Mouse (Mus musculus): ENCODE data around the gene Sun5. TPM values are rescaled to one million over a fixed set of nuclear protein-coding genes. Genes with fewer than 3 reads are reported as not detected.

Sun5 gene
- not detected in 2 replicates for polyA plus RNA-seq (2016; fragmentation: Nextera tagmentation; extraction: Ambion mirVana)

GRCm38 (mm10) chr2:153870984-153871383 lies at the start of gene Sun5:
Gene Sun5 (minus strand): TSS chr2:153871084.
- no peak within 1 kb of the TSS for H3K4me3 ChIP-seq
- ATAC-seq (ENCODE audit: insufficient number of reproducible peaks, low FRiP score) = no peak
- H3K4me1 ChIP-seq (replicated peaks) = 0 out of 2 replicates have a peak, but pooled peaks cover 3% of the 10 kb centered on the region
- no peak within 1 kb of the TSS for H3K9ac ChIP-seq
- H3K27ac ChIP-seq (ENCODE audit: poor library complexity, severe bottlenecking) = no peak within 1 kb of the TSS
- WGBS = 73% methylated on average over 4 of the region's 4 CpGs
- no peak within 1 kb of the TSS for H3K4me2 ChIP-seq
- H3K9me3 ChIP-seq (replicated peaks) = no peaks in the 10 kb centered on the region
- no peaks in the 10 kb centered on the region for H3K27me3 ChIP-seq (replicated peaks)
- H3K36me3 ChIP-seq = no peaks in the 10 kb centered on the region

- Histone ChIP-seq H3K4me3 (no peak within 1 kb of the TSS), H3K36me3 (no peaks in the 10 kb centered on the region), H3K9ac (no peak within 1 kb of the TSS), H3K27me3 (replicated peaks) (peaks cover 10% of the 10 kb centered on the region), H3K4me1 (replicated peaks) (no peaks in the 10 kb centered on the region), H3K9me3 (replicated peaks) (no peaks in the 10 kb centered on the region), H3K27ac (ENCODE audit: poor library complexity, severe bottlenecking) (no peak within 1 kb of the TSS), H3K4me2 (no peak within 1 kb of the TSS)
- WGBS = 77% methylated on average over 8 of the region's 8 CpGs
- ATAC-seq (ENCODE audit: insufficient number of reproducible peaks, low FRiP score) = no peak
Observed at GRCm38 (mm10) chr2:153917930-153918329, 47.0 kb upstream of the Sun5 start, which contains the start of gene Bpifb3. Gene Bpifb3 (plus strand): TSS chr2:153918230.

DNA sequence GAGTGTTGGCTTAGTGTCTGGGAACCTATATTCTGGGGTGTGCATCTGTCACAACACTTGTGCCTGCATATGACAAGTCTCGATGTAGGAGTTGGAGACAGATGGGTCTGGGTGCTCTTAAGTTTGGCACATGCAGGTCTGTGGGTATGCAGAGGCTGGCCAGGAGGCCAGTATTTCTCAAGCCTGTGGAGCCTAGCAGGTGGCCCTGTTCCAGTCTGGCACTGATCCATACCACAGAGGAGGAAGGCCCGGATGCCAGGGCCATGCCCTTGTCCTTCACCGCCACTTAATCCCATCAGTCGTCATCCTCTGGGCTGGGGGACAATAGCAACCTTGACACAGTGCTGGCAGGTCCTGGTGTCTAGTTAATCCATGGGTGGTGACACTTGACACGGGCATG lies 43.3 kb upstream of the Sun5 start:
- no peaks in the 10 kb centered on the region for H3K36me3 ChIP-seq
- H3K4me2 ChIP-seq = no peak overlapping the region
- no peaks in the 10 kb centered on the region for H3K27me3 ChIP-seq (replicated peaks)
- H3K9ac ChIP-seq = no peak overlapping the region
- ATAC-seq (ENCODE audit: insufficient number of reproducible peaks, low FRiP score) = no peak
- H3K27ac ChIP-seq (ENCODE audit: poor library complexity, severe bottlenecking) = no peak overlapping the region
- H3K9me3 ChIP-seq (replicated peaks) = no peaks in the 10 kb centered on the region
- H3K4me1 ChIP-seq (replicated peaks) = no peaks in the 10 kb centered on the region
- 55% methylated on average over 5 of the region's 5 CpGs for WGBS
- no peak overlapping the region for H3K4me3 ChIP-seq

GRCm38 (mm10) chr2:153906626-153907025 lies 35.7 kb upstream of the Sun5 start:
- H3K36me3 ChIP-seq = no peaks in the 10 kb centered on the region
- H3K27ac ChIP-seq (ENCODE audit: poor library complexity, severe bottlenecking) = no peak overlapping the region
- WGBS = 83% methylated on average over 4 of the region's 4 CpGs
- H3K9me3 ChIP-seq (replicated peaks) = no peaks in the 10 kb centered on the region
- no peaks in the 10 kb centered on the region for H3K27me3 ChIP-seq (replicated peaks)
- no peak overlapping the region for H3K4me2 ChIP-seq
- no peaks in the 10 kb centered on the region for H3K4me1 ChIP-seq (replicated peaks)
- no peak for ATAC-seq (ENCODE audit: insufficient number of reproducible peaks, low FRiP score)
- H3K4me3 ChIP-seq = no peak overlapping the region
- no peak overlapping the region for H3K9ac ChIP-seq

- 69% methylated on average over 6 of the region's 6 CpGs for WGBS
- Histone ChIP-seq H3K4me3 (no peak overlapping the region), H3K4me1 (replicated peaks) (no peaks in the 10 kb centered on the region), H3K9ac (no peak overlapping the region), H3K27ac (ENCODE audit: poor library complexity, severe bottlenecking) (no peak overlapping the region), H3K36me3 (no peaks in the 10 kb centered on the region), H3K9me3 (replicated peaks) (no peaks in the 10 kb centered on the region), H3K4me2 (no peak overlapping the region), H3K27me3 (replicated peaks) (0 out of 2 replicates have a peak, but pooled peaks cover 3% of the 10 kb centered on the region)
- no peak for ATAC-seq (ENCODE audit: insufficient number of reproducible peaks, low FRiP score)
Observed at GRCm38 (mm10) chr2:153902726-153903125, 31.8 kb upstream of the Sun5 start.

GRCm38 (mm10) chr2:153900088-153900487 lies 29.2 kb upstream of the Sun5 start, which contains the start of gene Bpifb6:
Gene Bpifb6 (plus strand): TSS chr2:153900388.
- no peaks in the 10 kb centered on the region for H3K36me3 ChIP-seq
- no peak within 1 kb of the TSS for H3K4me2 ChIP-seq
- no peak for ATAC-seq (ENCODE audit: insufficient number of reproducible peaks, low FRiP score)
- no peaks in the 10 kb centered on the region for H3K9me3 ChIP-seq (replicated peaks)
- 0 out of 2 replicates have a peak, but pooled peaks cover 4% of the 10 kb centered on the region for H3K4me1 ChIP-seq (replicated peaks)
- 64% methylated on average over 4 of the region's 4 CpGs for WGBS
- H3K4me3 ChIP-seq = no peak within 1 kb of the TSS
- H3K9ac ChIP-seq = no peak within 1 kb of the TSS
- H3K27ac ChIP-seq (ENCODE audit: poor library complexity, severe bottlenecking) = no peak within 1 kb of the TSS
- H3K27me3 ChIP-seq (replicated peaks) = 0 out of 2 replicates have a peak, but pooled peaks cover 3% of the 10 kb centered on the region

DNA sequence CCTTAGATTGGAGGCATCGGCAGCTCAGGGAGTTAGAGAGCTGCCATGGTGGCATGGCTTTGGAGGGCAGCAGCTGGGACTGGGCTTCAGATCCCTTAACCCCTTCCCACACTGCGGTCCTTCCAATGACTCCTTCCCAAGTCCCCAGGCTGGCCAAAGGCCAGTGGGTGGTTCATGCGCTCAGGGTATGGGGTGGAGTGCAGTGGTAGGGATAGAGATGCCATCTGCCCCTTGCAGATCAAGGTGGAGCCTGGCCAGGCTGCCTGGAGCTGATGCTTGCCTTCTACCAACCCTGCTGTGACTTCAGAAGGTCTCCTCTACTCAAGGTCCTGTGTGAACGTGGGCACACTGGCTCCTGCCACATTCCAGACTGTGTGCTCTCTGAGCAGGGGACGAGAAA lies 28.2 kb upstream of the Sun5 start:
- Histone ChIP-seq H3K36me3 (no peaks in the 10 kb centered on the region), H3K27me3 (replicated peaks) (0 out of 2 replicates have a peak, but pooled peaks cover 3% of the 10 kb centered on the region), H3K9ac (no peak overlapping the region), H3K9me3 (replicated peaks) (no peaks in the 10 kb centered on the region), H3K4me1 (replicated peaks) (0 out of 2 replicates have a peak, but pooled peaks cover 4% of the 10 kb centered on the region), H3K27ac (ENCODE audit: poor library complexity, severe bottlenecking) (no peak overlapping the region), H3K4me3 (no peak overlapping the region), H3K4me2 (no peak overlapping the region)
- ATAC-seq (ENCODE audit: insufficient number of reproducible peaks, low FRiP score) = no peak
- WGBS = 73% methylated on average over 5 of the region's 5 CpGs

DNA sequence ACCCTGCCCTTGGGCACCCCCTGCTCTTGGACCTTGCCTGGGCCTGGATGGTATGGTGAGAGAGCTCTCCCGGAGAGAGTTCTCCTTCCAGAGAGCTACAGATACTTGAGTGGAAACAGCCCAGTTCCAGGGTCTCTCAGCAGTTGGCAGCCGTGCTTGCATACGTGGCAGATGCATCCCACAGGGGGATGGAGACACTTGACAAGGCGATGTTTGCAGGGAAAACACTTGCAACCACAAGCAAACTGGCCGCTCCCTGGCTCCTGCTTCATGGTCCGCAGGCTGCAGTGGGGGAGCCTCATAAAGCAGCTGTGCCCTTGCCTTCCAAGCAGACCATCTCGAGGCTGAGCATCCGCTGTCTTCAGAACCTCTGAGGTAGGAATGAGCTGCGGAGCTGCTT lies 3.9 kb upstream of the Sun5 start, which contains the start of gene Bpifb2:
Gene Bpifb2, plus strand, starts transcription at position 301 of the 400 bp plus-strand sequence.
- Histone ChIP-seq H3K9me3 (replicated peaks) (no peaks in the 10 kb centered on the region), H3K4me2 (no peak within 1 kb of the TSS), H3K4me3 (no peak within 1 kb of the TSS), H3K27ac (ENCODE audit: poor library complexity, severe bottlenecking) (no peak within 1 kb of the TSS), H3K36me3 (no peaks in the 10 kb centered on the region), H3K9ac (no peak within 1 kb of the TSS), H3K27me3 (replicated peaks) (no peaks in the 10 kb centered on the region), H3K4me1 (replicated peaks) (0 out of 2 replicates have a peak, but pooled peaks cover 3% of the 10 kb centered on the region)
- no peak for ATAC-seq (ENCODE audit: insufficient number of reproducible peaks, low FRiP score)
- WGBS = 60% methylated on average over 9 of the region's 9 CpGs

- peaks cover 3% of the 10 kb centered on the region for H3K27me3 ChIP-seq (replicated peaks)
- ATAC-seq (ENCODE audit: insufficient number of reproducible peaks, low FRiP score) = no peak
- H3K4me1 ChIP-seq (replicated peaks) = 0 out of 2 replicates have a peak, but pooled peaks cover 4% of the 10 kb centered on the region
- H3K9ac ChIP-seq = no peak overlapping the region
- no peak overlapping the region for H3K27ac ChIP-seq (ENCODE audit: poor library complexity, severe bottlenecking)
- H3K4me3 ChIP-seq = no peak overlapping the region
- 72% methylated on average over 3 of the region's 3 CpGs for WGBS
- no peaks in the 10 kb centered on the region for H3K9me3 ChIP-seq (replicated peaks)
- H3K4me2 ChIP-seq = no peak overlapping the region
- H3K36me3 ChIP-seq = no peaks in the 10 kb centered on the region
Observed at GRCm38 (mm10) chr2:153861960-153862359, 8.9 kb downstream of the Sun5 start.

DNA sequence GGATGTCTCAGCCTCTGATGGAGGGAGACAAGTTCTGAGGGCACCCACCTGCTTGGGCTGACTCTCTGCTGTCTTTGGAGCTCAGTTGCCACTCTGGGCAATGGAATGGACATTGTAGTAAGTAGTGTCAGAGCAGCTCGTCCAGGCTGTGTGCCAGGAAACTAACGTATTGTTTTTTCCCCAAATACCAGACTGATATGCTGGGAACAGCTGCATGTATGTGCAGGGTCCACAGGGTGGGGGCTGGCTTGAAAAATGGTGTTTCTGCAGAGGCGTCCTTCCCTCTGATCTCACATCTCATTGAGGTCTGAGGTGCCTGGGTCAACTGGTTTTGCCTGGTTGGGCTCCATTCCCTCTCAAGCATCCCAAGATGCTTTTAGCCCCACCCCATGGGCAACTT lies 10.2 kb downstream of the Sun5 start:
- WGBS = 41% methylated on average over 3 of the region's 3 CpGs
- no peak overlapping the region for H3K4me2 ChIP-seq
- no peak overlapping the region for H3K9ac ChIP-seq
- ATAC-seq (ENCODE audit: insufficient number of reproducible peaks, low FRiP score) = peak; percentile 81
- H3K9me3 ChIP-seq (replicated peaks) = no peaks in the 10 kb centered on the region
- no peaks in the 10 kb centered on the region for H3K36me3 ChIP-seq
- no peak overlapping the region for H3K27ac ChIP-seq (ENCODE audit: poor library complexity, severe bottlenecking)
- H3K27me3 ChIP-seq (replicated peaks) = peaks cover 8% of the 10 kb centered on the region
- H3K4me1 ChIP-seq (replicated peaks) = 0 out of 2 replicates have a peak, but pooled peaks cover 4% of the 10 kb centered on the region
- no peak overlapping the region for H3K4me3 ChIP-seq

DNA sequence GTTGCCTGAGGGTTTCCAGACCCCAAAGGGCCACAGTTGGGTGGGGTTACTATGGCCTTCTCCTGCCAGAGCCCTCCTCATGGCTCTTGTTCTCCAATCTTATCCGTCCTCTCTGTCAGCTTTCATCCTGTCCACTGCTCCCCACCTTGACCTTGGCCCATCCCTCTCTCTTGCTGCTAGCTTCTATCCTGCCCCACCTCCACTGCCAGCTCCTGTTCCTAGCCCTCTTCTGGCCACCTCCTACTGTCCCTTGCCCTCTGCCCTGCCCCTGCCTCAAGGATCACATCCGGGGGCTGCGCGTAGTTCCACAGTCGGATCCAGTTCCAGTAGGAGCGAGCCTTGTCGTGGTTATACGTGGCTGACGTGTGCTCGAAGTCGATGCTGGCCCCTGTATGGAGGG lies 10.6 kb downstream of the Sun5 start:
- H3K9ac ChIP-seq = no peak overlapping the region
- H3K27ac ChIP-seq (ENCODE audit: poor library complexity, severe bottlenecking) = no peak overlapping the region
- no peaks in the 10 kb centered on the region for H3K36me3 ChIP-seq
- 85% methylated on average over 11 of the region's 11 CpGs for WGBS
- ATAC-seq (ENCODE audit: insufficient number of reproducible peaks, low FRiP score) = peak; percentile 53
- H3K4me2 ChIP-seq = no peak overlapping the region
- no peaks in the 10 kb centered on the region for H3K9me3 ChIP-seq (replicated peaks)
- H3K4me1 ChIP-seq (replicated peaks) = 0 out of 2 replicates have a peak, but pooled peaks cover 4% of the 10 kb centered on the region
- H3K27me3 ChIP-seq (replicated peaks) = peaks cover 8% of the 10 kb centered on the region
- H3K4me3 ChIP-seq = no peak overlapping the region

DNA sequence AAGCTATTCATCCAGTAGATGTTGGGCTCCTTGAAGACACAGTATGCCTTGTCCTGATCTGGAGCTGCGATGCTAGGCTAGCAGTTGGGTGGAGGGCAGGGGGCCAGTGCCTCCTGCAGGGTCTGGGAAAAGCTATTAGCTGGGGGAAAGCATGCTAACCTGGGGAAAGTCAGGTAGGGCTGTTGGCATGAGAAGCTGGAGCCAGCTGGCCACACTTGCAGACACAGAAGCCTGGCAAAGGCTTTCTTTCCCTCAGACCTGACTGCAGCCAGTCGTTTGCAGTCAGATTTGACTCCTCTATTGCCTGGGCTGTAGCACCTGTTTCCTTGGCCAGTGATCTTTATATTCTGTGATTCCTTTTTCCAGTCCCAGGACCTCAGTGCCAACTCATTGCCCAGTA lies 11.3 kb downstream of the Sun5 start:
- H3K27ac ChIP-seq (ENCODE audit: poor library complexity, severe bottlenecking) = no peak overlapping the region
- H3K4me3 ChIP-seq = no peak overlapping the region
- H3K27me3 ChIP-seq (replicated peaks) = peaks cover 14% of the 10 kb centered on the region
- H3K9me3 ChIP-seq (replicated peaks) = no peaks in the 10 kb centered on the region
- 0 out of 2 replicates have a peak, but pooled peaks cover 4% of the 10 kb centered on the region for H3K4me1 ChIP-seq (replicated peaks)
- no peak overlapping the region for H3K9ac ChIP-seq
- no peak overlapping the region for H3K4me2 ChIP-seq
- no peak for ATAC-seq (ENCODE audit: insufficient number of reproducible peaks, low FRiP score)
- WGBS = 67% methylated on average over 2 of the region's 2 CpGs
- H3K36me3 ChIP-seq = no peaks in the 10 kb centered on the region
